Mouse (Mus musculus) macrophage (primary cell): ENCODE measurements at regions not wholly inside any gene's neighbourhood (a gene's known extent, or its start where the extent isn't known, plus 50 kb on each side); places are given as distances from the start of the nearest gene placed in this dataset.

Experiments used
- H3K27ac ChIP-seq: fragments of 350-480 bp; formaldehyde crosslinking; 2 replicates; pipeline ENCODE4 v1.9.0; 2021
- H3K36me3 ChIP-seq: fragments of 350-480 bp; formaldehyde crosslinking; 2 replicates; pipeline ENCODE4 v1.9.0; 2021; ENCODE audit errors: inconsistent target
- H3K4me3 ChIP-seq: fragments of 350-480 bp; formaldehyde crosslinking; 2 replicates; pipeline ENCODE4 v1.9.0; 2021; ENCODE audit errors: inconsistent target
- H3K79me2 ChIP-seq: fragments of 350-480 bp; formaldehyde crosslinking; 2 replicates; pipeline ENCODE4 v1.9.0; 2021; ENCODE audit errors: inconsistent target
- WGBS: methylation state at CpG from one replicate; pipeline ENCODE4 v1.1.7; 2026; ENCODE audit warnings: inconsistent platforms; ENCODE audit not compliant: missing documents; 5-methylcytosine and 5-hydroxymethylcytosine counted together

DNA sequence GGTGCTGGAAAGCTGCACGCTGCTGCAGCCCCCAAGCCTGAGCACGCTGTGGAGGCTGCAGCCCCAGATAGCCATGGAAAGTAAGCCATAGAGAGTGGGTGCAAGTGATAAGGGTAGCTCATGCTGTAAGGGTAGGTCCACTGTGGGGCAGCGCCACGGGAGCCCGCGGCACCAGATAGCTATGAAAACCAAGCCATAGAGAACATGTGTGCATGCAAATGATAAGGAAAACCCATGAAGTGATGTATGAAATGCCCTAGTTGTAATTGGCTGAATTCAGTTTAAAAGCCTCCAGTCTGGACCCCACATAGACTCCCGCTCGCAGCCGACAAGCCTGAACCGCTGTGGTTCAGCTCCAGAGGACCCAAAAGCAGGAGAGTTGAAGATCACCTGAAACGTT, 58.8 kb upstream of the L3mbtl3 start:
- Histone ChIP-seq H3K79me2 (no peaks in the 10 kb centered on the region), H3K27ac (no peak overlapping the region), H3K4me3 (no peak overlapping the region), H3K36me3 (no peaks in the 10 kb centered on the region)
- 96% methylated on average over 10 of the region's 11 CpGs for WGBS

GRCm38 (mm10) chr10:26440720-26441119, 64.9 kb upstream of the L3mbtl3 start:
- WGBS, result 100% methylated on average over 1 of the region's 1 CpGs
- Histone ChIP-seq H3K36me3 (no peaks in the 10 kb centered on the region), H3K27ac (no peak overlapping the region), H3K4me3 (no peak overlapping the region), H3K79me2 (no peaks in the 10 kb centered on the region)

GRCm38 (mm10) chr10:26484311-26484710, 108.5 kb upstream of the L3mbtl3 start:
- H3K36me3 ChIP-seq, result no peaks in the 10 kb centered on the region
- no peak overlapping the region for H3K4me3 ChIP-seq
- no peak overlapping the region for H3K27ac ChIP-seq
- WGBS, result 97% methylated on average over 4 of the region's 4 CpGs
- no peaks in the 10 kb centered on the region for H3K79me2 ChIP-seq

- no peaks in the 10 kb centered on the region for H3K36me3 ChIP-seq
- 87% methylated on average over 5 of the region's 5 CpGs for WGBS
- H3K27ac ChIP-seq, result no peak overlapping the region
- no peak overlapping the region for H3K4me3 ChIP-seq
- no peaks in the 10 kb centered on the region for H3K79me2 ChIP-seq
Measured at GRCm38 (mm10) chr10:26491351-26491750, 115.6 kb upstream of the L3mbtl3 start.

- H3K79me2 ChIP-seq, result no peaks in the 10 kb centered on the region
- no peak overlapping the region for H3K27ac ChIP-seq
- no peaks in the 10 kb centered on the region for H3K36me3 ChIP-seq
- H3K4me3 ChIP-seq, result no peak overlapping the region
- 88% methylated on average over 11 of the region's 11 CpGs for WGBS
Measured at GRCm38 (mm10) chr10:26492146-26492545, 116.4 kb upstream of the L3mbtl3 start.

DNA sequence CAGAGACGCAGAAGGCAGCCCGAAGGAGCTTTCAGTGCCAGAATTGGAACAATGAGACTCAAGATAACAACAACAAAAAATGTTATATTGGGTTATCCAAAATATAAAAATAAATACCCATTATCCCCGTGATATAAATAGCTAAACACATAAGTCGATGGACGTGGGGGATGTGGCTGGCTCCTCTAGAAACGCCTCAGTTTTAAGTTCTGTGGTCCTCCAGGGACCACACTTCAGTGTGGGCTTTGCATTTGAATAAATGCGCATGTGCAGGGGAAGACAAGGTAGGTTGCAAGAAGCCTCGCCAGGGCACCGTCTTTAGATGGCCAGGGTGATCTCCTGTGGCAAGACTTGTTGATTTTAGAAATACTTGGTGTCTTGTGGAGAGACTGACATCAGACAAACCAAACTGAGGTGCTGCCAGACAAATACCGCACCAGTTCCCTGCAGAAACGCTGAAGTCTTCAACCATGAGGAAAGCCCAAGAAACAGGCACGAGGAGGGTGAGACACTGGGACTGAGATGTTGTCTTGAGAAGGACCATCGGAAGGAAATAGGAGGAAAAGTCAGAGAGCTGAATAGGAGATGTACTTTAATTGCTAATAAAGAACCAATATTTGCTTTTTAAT, 117.2 kb upstream of the L3mbtl3 start:
- Histone ChIP-seq H3K27ac (no peak overlapping the region), H3K36me3 (no peaks in the 10 kb centered on the region), H3K4me3 (no peak overlapping the region), H3K79me2 (no peaks in the 10 kb centered on the region)
- 92% methylated on average over 13 of the region's 13 CpGs for WGBS

- WGBS, result 94% methylated on average over 2 of the region's 2 CpGs
- Histone ChIP-seq H3K36me3 (no peaks in the 10 kb centered on the region), H3K79me2 (no peaks in the 10 kb centered on the region), H3K4me3 (no peak overlapping the region), H3K27ac (no peak overlapping the region)
Measured at GRCm38 (mm10) chr10:26493801-26494200, 118.0 kb upstream of the L3mbtl3 start.

GRCm38 (mm10) chr10:26494380-26494781, 118.6 kb upstream of the L3mbtl3 start:
- Histone ChIP-seq H3K36me3 (no peaks in the 10 kb centered on the region), H3K79me2 (no peaks in the 10 kb centered on the region), H3K27ac (no peak overlapping the region), H3K4me3 (no peak overlapping the region)
- 24% methylated on average over 9 of the region's 9 CpGs for WGBS

GRCm38 (mm10) chr10:26500265-26500935, 124.6 kb upstream of the L3mbtl3 start:
- WGBS, result 92% methylated on average over 8 of the region's 12 CpGs
- Histone ChIP-seq H3K27ac (no peak overlapping the region), H3K4me3 (no peak overlapping the region), H3K79me2 (no peaks in the 10 kb centered on the region), H3K36me3 (no peaks in the 10 kb centered on the region)

GRCm38 (mm10) chr10:26520879-26521278, 145.1 kb upstream of the L3mbtl3 start:
- H3K4me3 ChIP-seq, result no peak overlapping the region
- H3K36me3 ChIP-seq, result no peaks in the 10 kb centered on the region
- no peak overlapping the region for H3K27ac ChIP-seq
- no peaks in the 10 kb centered on the region for H3K79me2 ChIP-seq
- 15% methylated on average over 6 of the region's 6 CpGs for WGBS

DNA sequence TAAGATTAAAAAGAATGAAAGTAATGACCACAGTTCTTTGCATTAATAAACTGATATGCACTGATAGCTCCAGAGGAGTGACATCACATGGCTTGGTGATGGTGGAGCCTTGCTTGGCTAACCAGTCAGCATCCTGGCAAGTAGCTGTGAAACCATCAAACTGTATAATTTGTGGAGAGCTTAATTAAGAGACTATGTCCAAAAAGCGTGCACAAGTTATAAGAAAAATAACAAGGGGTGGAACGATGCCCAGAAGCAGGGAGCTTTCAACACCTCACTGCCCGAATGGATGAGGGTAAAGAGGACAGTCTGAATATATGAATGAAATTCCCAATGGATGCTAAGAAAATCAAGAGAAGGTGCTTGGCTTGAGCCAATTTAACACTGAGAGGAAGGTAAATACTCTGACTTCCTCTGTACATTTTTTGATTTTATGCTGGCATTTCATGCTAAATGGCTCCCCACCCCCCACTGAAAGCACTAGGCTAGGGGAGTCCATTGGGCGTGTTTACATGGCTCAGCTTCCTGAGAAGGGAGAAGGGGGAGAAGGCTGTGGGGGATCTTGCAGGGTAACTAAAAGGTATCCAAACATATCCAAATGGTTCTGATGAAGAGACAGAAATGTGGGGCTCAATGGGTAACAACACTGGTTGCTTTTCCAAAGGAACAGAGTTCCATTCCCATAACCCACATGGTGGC, 150.2 kb upstream of the L3mbtl3 start:
- no peaks in the 10 kb centered on the region for H3K79me2 ChIP-seq
- H3K27ac ChIP-seq, result no peak overlapping the region
- H3K4me3 ChIP-seq, result no peak overlapping the region
- WGBS, result 91% methylated on average over 4 of the region's 4 CpGs
- H3K36me3 ChIP-seq, result no peaks in the 10 kb centered on the region

DNA sequence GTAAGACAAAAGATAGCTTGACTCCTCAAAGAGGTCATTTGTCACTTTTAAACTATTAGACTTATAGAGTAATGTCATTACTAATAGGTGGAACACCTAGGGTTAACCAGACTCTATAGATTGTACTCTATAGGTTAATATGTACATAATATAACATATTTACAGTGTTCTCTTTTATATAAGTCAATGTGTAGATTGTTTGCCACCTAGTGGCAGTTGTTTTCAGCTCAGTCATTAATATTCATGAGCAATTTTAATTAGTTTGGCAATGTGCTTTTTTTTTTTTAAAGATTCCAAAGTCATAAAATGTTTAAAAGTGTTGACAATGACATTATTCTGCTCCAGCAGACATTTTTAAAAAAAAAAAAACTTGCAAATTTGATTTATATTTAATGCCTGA, 164.4 kb upstream of the L3mbtl3 start:
- H3K36me3 ChIP-seq, result no peaks in the 10 kb centered on the region

GRCm38 (mm10) chr10:26544061-26544460, 168.3 kb upstream of the L3mbtl3 start:
- Histone ChIP-seq H3K36me3 (no peaks in the 10 kb centered on the region), H3K27ac (no peak overlapping the region), H3K4me3 (no peak overlapping the region), H3K79me2 (no peaks in the 10 kb centered on the region)
- 78% methylated on average over 1 of the region's 1 CpGs for WGBS

More for the DNA sequence above, 164.4 kb upstream of the L3mbtl3 start:
- no peak overlapping the region for H3K27ac ChIP-seq
- H3K79me2 ChIP-seq, result no peaks in the 10 kb centered on the region
- H3K4me3 ChIP-seq, result no peak overlapping the region

GRCm38 (mm10) chr10:26544796-26545195, 169.0 kb upstream of the L3mbtl3 start:
- H3K27ac ChIP-seq, result no peak overlapping the region
- no peaks in the 10 kb centered on the region for H3K36me3 ChIP-seq
- no peaks in the 10 kb centered on the region for H3K79me2 ChIP-seq
- WGBS, result 87% methylated on average over 1 of the region's 1 CpGs
- H3K4me3 ChIP-seq, result no peak overlapping the region

DNA sequence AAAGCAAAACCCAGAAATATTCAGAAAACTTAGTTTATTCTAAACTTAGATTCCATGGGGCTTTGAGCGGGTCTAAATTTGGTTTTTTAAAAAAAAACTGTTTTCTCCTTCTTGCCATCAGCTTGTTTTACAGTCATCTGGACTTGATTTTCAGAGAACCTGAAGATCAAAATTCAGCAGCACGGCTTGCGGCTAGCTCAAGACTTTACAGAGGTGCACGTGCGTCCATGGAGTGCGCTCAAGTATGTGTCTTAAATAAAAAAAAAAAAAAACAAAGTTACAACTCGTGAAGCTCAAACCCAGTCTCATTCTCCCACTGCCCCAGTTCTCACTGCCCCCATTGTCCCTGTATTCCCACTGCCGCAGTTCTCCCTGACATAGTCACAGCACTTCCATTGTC, 180.5 kb upstream of the L3mbtl3 start:
- no peaks in the 10 kb centered on the region for H3K79me2 ChIP-seq
- H3K4me3 ChIP-seq, result no peak overlapping the region
- no peak overlapping the region for H3K27ac ChIP-seq
- no peaks in the 10 kb centered on the region for H3K36me3 ChIP-seq
- WGBS, result 95% methylated on average over 7 of the region's 8 CpGs
